Comparison of ENCODE assay signal across 8 mouse cellular contexts in genomic region chr10:75883232-75883552, GRCm38 (mm10). TPM values are rescaled to one million over a fixed set of nuclear protein-coding genes. Genes with fewer than 3 reads are reported as not detected.
DNase-seq lines count a peak whose midpoint lies in the region; ATAC-seq and TF ChIP-seq lines count a peak whose summit lies in the region.

No protein-coding gene starts in this region.

- H3K9me3 ChIP-seq in heart, embryonic 11.5 days (replicated peaks; ENCODE audit: control insufficient read depth, low read length), result no peaks in the 10 kb centered on the region
- H3K9me3 ChIP-seq in kidney, embryonic 16.5 days (ENCODE audit: low read length), result no peaks in the 10 kb centered on the region
- no peaks in the 10 kb centered on the region for H3K9me3 ChIP-seq in stomach, embryonic 16.5 days (replicated peaks; ENCODE audit: control insufficient read depth, low read length)

- no peak overlapping the region for H3K27ac ChIP-seq in bone marrow, adult 2 months (ENCODE audit: control insufficient read depth, insufficient read depth, low read depth, low read length, poor library complexity)
- no peak overlapping the region for H3K27ac ChIP-seq in heart, embryonic 11.5 days (ENCODE audit: low read depth, low read length)
- peak overlapping the region; percentile 64 for H3K27ac ChIP-seq in kidney, embryonic 16.5 days (ENCODE audit: low read length)
- peak overlapping the region; percentile 85 for H3K27ac ChIP-seq in liver, adult 2 months (replicated peaks; ENCODE audit: insufficient read depth, low read depth, low read length)
- H3K27ac ChIP-seq in stomach, embryonic 16.5 days (ENCODE audit: low read length), result no peak overlapping the region

- ATAC-seq in erythroblast, adult 5-6 weeks (replicated peaks; ENCODE audit: low FRiP score, poor library complexity, severe bottlenecking), result 0 out of 2 replicates have a peak, but pooled peaks have one; percentile 47
- ATAC-seq in heart, embryonic 11.5 days (replicated peaks; ENCODE audit: insufficient number of reproducible peaks, low FRiP score, low TSS enrichment), result no peak; the same call in 1 of the 2 replicates
- peak; percentile 79 for ATAC-seq in kidney, embryonic 16.5 days (ENCODE audit: low FRiP score, low TSS enrichment)
- peak; percentile 70 for ATAC-seq in stomach, embryonic 16.5 days (ENCODE audit: insufficient read depth, low FRiP score)

- WGBS in bone marrow, adult 2 months, result 2% methylated on average over 10 of the region's 10 CpGs
- WGBS in heart, embryonic 11.5 days (ENCODE audit: insufficient replicate concordance), result under 1% methylated on average over 10 of the region's 10 CpGs
- WGBS in kidney, embryonic 16.5 days, result 2% methylated on average over 10 of the region's 10 CpGs
- WGBS in liver, adult 2 months, result under 1% methylated on average over 10 of the region's 10 CpGs
- WGBS in stomach, embryonic 16.5 days, result under 1% methylated on average over 10 of the region's 10 CpGs

- H3K4me1 ChIP-seq in bone marrow, adult 2 months (ENCODE audit: control insufficient read depth, insufficient read depth, low read length), result no peaks in the 10 kb centered on the region
- no peaks in the 10 kb centered on the region for H3K4me1 ChIP-seq in heart, embryonic 11.5 days (ENCODE audit: control insufficient read depth, insufficient read depth, low read length)
- H3K4me1 ChIP-seq in kidney, embryonic 16.5 days (ENCODE audit: insufficient read depth, low read length), result peaks cover 11% of the 10 kb centered on the region; the same call in 1 of the 2 replicates
- H3K4me1 ChIP-seq in liver, adult 2 months (ENCODE audit: control insufficient read depth, insufficient read depth, low read length), result peaks cover 6% of the 10 kb centered on the region; the same call in 1 of the 2 replicates
- peaks cover 16% of the 10 kb centered on the region for H3K4me1 ChIP-seq in stomach, embryonic 16.5 days (ENCODE audit: control insufficient read depth, insufficient read depth, low read length)

- H3K79me2 ChIP-seq in liver, adult 2 months (ENCODE audit: control insufficient read depth, insufficient read depth, low read length), result no peaks in the 10 kb centered on the region

- no peaks in the 10 kb centered on the region for H3K27me3 ChIP-seq in heart, embryonic 11.5 days (ENCODE audit: control insufficient read depth, insufficient read depth, low read length)
- no peaks in the 10 kb centered on the region for H3K27me3 ChIP-seq in kidney, embryonic 16.5 days (ENCODE audit: insufficient read depth, low read length)
- H3K27me3 ChIP-seq in liver, adult 2 months (ENCODE audit: control insufficient read depth, insufficient read depth, low read length), result no peaks in the 10 kb centered on the region
- H3K27me3 ChIP-seq in stomach, embryonic 16.5 days (ENCODE audit: control insufficient read depth, insufficient read depth, low read length), result no peaks in the 10 kb centered on the region

- DNase-seq in 416B (ENCODE audit: low read depth), result peak; percentile 75
- peak; percentile 86 for DNase-seq in liver, adult 2 months (ENCODE audit: extremely low read depth, low read depth, low spot score)
- peak; percentile 49 to 74 for DNase-seq in natural killer cell, adult 2 months (ENCODE audit: low spot score in 2 of 2)

- peak; percentile 42; the same call in 1 of the 2 replicates for TF ChIP-seq CTCF in bone marrow, adult 2 months (IDR thresholded peaks at IDR 0.05; ENCODE audit: control insufficient read depth, insufficient read depth, low read length)
- TF ChIP-seq CTCF in liver, adult 2 months (IDR thresholded peaks at IDR 0.05; ENCODE audit: low read depth, low read length), result peak; percentile 75

- H3K36me3 ChIP-seq in heart, embryonic 11.5 days (ENCODE audit: control insufficient read depth, insufficient read depth, low read length), result no peaks in the 10 kb centered on the region
- H3K36me3 ChIP-seq in kidney, embryonic 16.5 days (ENCODE audit: insufficient read depth, low read length), result no peaks in the 10 kb centered on the region
- H3K36me3 ChIP-seq in liver, adult 2 months (ENCODE audit: control insufficient read depth, insufficient read depth, low read length), result no peaks in the 10 kb centered on the region
- H3K36me3 ChIP-seq in stomach, embryonic 16.5 days (ENCODE audit: control insufficient read depth, insufficient read depth, low read length), result no peaks in the 10 kb centered on the region

- peak overlapping the region; percentile 58; the same call in 1 of the 2 replicates for H3K9ac ChIP-seq in heart, embryonic 11.5 days (ENCODE audit: low read depth, low read length)
- peak overlapping the region; percentile 53; the same call in 1 of the 2 replicates for H3K9ac ChIP-seq in kidney, embryonic 16.5 days (replicated peaks; ENCODE audit: low read length)
- peak overlapping the region; percentile 76 for H3K9ac ChIP-seq in liver, adult 2 months (ENCODE audit: low read depth, low read length)
- H3K9ac ChIP-seq in stomach, embryonic 16.5 days (ENCODE audit: low read length), result 0 out of 2 replicates have a peak overlapping the region, but pooled peaks have one; percentile 8

- H3K4me3 ChIP-seq in bone marrow, adult 2 months (replicated peaks; ENCODE audit: control insufficient read depth, low read depth, low read length), result no peak overlapping the region
- H3K4me3 ChIP-seq in heart, embryonic 11.5 days (ENCODE audit: low read depth, low read length), result peak overlapping the region; percentile 15; the same call in 1 of the 2 replicates
- H3K4me3 ChIP-seq in kidney, embryonic 16.5 days (ENCODE audit: low read length), result peak overlapping the region; percentile 8; the same call in 1 of the 2 replicates
- peak overlapping the region; percentile 27 for H3K4me3 ChIP-seq in liver, adult 2 months (ENCODE audit: insufficient read depth, low read depth, low read length)
- H3K4me3 ChIP-seq in stomach, embryonic 16.5 days (replicated peaks; ENCODE audit: low read length), result peak overlapping the region; percentile 10; the same call in 1 of the 2 replicates

- peak overlapping the region; percentile 46 for H3K4me2 ChIP-seq in heart, embryonic 11.5 days
- peak overlapping the region; percentile 45 for H3K4me2 ChIP-seq in kidney, embryonic 16.5 days (replicated peaks; ENCODE audit: low read depth, low read length)
- peak overlapping the region; percentile 38 for H3K4me2 ChIP-seq in stomach, embryonic 16.5 days (ENCODE audit: low read depth, low read length)

- no peak for TF ChIP-seq POLR2A in bone marrow, adult 2 months (IDR thresholded peaks at IDR 0.05; ENCODE audit: borderline replicate concordance, control insufficient read depth, low read depth, low read length)
- TF ChIP-seq POLR2A in liver, adult 2 months (IDR thresholded peaks at IDR 0.05; ENCODE audit: extremely low read depth, insufficient read depth, low read length), result no peak

RNA-seq across cellular contexts. Expression of gene Derl3, which starts 10.0 kb away (rescaled TPM):
- polyA plus RNA-seq in bone marrow, adult 2 months (2011; ENCODE audit: insufficient read depth, insufficient read length, low replicate concordance, missing spikeins), result 1.2 and 2.5 TPM in 2 replicates
- total RNA-seq in erythroblast, adult 5-6 weeks (2015; ENCODE audit: low replicate concordance), result 1.7 TPM in 1 of 2 replicates, not detected in the other
- total RNA-seq in erythroblast, adult 5-6 weeks (2017; ENCODE audit: low replicate concordance), result not detected in 2 replicates
- 2.4 and 3.4 TPM in 2 replicates for polyA plus RNA-seq in heart, embryonic 11.5 days (2014; fragmentation: Nextera tagmentation; extraction: Ambion mirVana)
- polyA plus RNA-seq in kidney, embryonic 16.5 days (2015; fragmentation: Nextera tagmentation; extraction: Ambion mirVana), result 4.0 and 4.4 TPM in 2 replicates
- 2.1 and 6.4 TPM in 2 replicates for total RNA-seq in liver, adult 2 months (2014; rRNA removed)
- polyA plus RNA-seq in liver, adult 2 months (2012; rRNA removed), result 6.4 and 15.0 TPM in 2 replicates
- polyA plus RNA-seq in stomach, embryonic 16.5 days (2015; fragmentation: Nextera tagmentation; extraction: Ambion mirVana), result 9.6 and 11.9 TPM in 2 replicates

RNA-seq across cellular contexts. Expression of gene Mif, which starts 23.2 kb away (rescaled TPM):
- polyA plus RNA-seq in bone marrow, adult 2 months (2011; ENCODE audit: insufficient read depth, insufficient read length, low replicate concordance, missing spikeins), result 205 and 344 TPM in 2 replicates
- total RNA-seq in erythroblast, adult 5-6 weeks (2015; ENCODE audit: low replicate concordance), result 47.2 and 79.7 TPM in 2 replicates
- 48.1 and 65.8 TPM in 2 replicates for total RNA-seq in erythroblast, adult 5-6 weeks (2017; ENCODE audit: low replicate concordance)
- polyA plus RNA-seq in heart, embryonic 11.5 days (2014; fragmentation: Nextera tagmentation; extraction: Ambion mirVana), result 2,705 and 2,898 TPM in 2 replicates
- 2,002 and 2,111 TPM in 2 replicates for polyA plus RNA-seq in kidney, embryonic 16.5 days (2015; fragmentation: Nextera tagmentation; extraction: Ambion mirVana)
- 211 and 380 TPM in 2 replicates for total RNA-seq in liver, adult 2 months (2014; rRNA removed)
- 1,030 and 1,462 TPM in 2 replicates for polyA plus RNA-seq in liver, adult 2 months (2012; rRNA removed)
- 1,459 and 1,538 TPM in 2 replicates for polyA plus RNA-seq in stomach, embryonic 16.5 days (2015; fragmentation: Nextera tagmentation; extraction: Ambion mirVana)

RNA-seq across cellular contexts. Expression of gene Smarcb1, which starts 38.2 kb away (rescaled TPM):
- 22.7 and 33.8 TPM in 2 replicates for polyA plus RNA-seq in bone marrow, adult 2 months (2011; ENCODE audit: insufficient read depth, insufficient read length, low replicate concordance, missing spikeins)
- total RNA-seq in erythroblast, adult 5-6 weeks (2015; ENCODE audit: low replicate concordance), result 9.4 and 16.9 TPM in 2 replicates
- 15.7 and 16.7 TPM in 2 replicates for total RNA-seq in erythroblast, adult 5-6 weeks (2017; ENCODE audit: low replicate concordance)
- 131 and 139 TPM in 2 replicates for polyA plus RNA-seq in heart, embryonic 11.5 days (2014; fragmentation: Nextera tagmentation; extraction: Ambion mirVana)
- 239 and 250 TPM in 2 replicates for polyA plus RNA-seq in kidney, embryonic 16.5 days (2015; fragmentation: Nextera tagmentation; extraction: Ambion mirVana)
- total RNA-seq in liver, adult 2 months (2014; rRNA removed), result 10.9 and 13.6 TPM in 2 replicates
- 15.9 and 18.1 TPM in 2 replicates for polyA plus RNA-seq in liver, adult 2 months (2012; rRNA removed)
- 159 and 162 TPM in 2 replicates for polyA plus RNA-seq in stomach, embryonic 16.5 days (2015; fragmentation: Nextera tagmentation; extraction: Ambion mirVana)

RNA-seq across cellular contexts. Expression of gene Gstt2, which starts 46.0 kb away (rescaled TPM):
- polyA plus RNA-seq in bone marrow, adult 2 months (2011; ENCODE audit: insufficient read depth, insufficient read length, low replicate concordance, missing spikeins), result 18.1 and 28.1 TPM in 2 replicates
- 7.9 and 8.8 TPM in 2 replicates for total RNA-seq in erythroblast, adult 5-6 weeks (2015; ENCODE audit: low replicate concordance)
- total RNA-seq in erythroblast, adult 5-6 weeks (2017; ENCODE audit: low replicate concordance), result 2.4 and 11.0 TPM in 2 replicates
- polyA plus RNA-seq in heart, embryonic 11.5 days (2014; fragmentation: Nextera tagmentation; extraction: Ambion mirVana), result 8.7 and 8.8 TPM in 2 replicates
- 53.0 and 56.2 TPM in 2 replicates for polyA plus RNA-seq in kidney, embryonic 16.5 days (2015; fragmentation: Nextera tagmentation; extraction: Ambion mirVana)
- 253 and 308 TPM in 2 replicates for total RNA-seq in liver, adult 2 months (2014; rRNA removed)
- polyA plus RNA-seq in liver, adult 2 months (2012; rRNA removed), result 357 and 830 TPM in 2 replicates
- 64.8 and 76.9 TPM in 2 replicates for polyA plus RNA-seq in stomach, embryonic 16.5 days (2015; fragmentation: Nextera tagmentation; extraction: Ambion mirVana)

RNA-seq across cellular contexts. Expression of gene Chchd10, which starts 49.7 kb away (rescaled TPM):
- polyA plus RNA-seq in bone marrow, adult 2 months (2011; ENCODE audit: insufficient read depth, insufficient read length, low replicate concordance, missing spikeins), result 78.1 and 103 TPM in 2 replicates
- total RNA-seq in erythroblast, adult 5-6 weeks (2015; ENCODE audit: low replicate concordance), result 33.2 and 46.5 TPM in 2 replicates
- total RNA-seq in erythroblast, adult 5-6 weeks (2017; ENCODE audit: low replicate concordance), result 27.2 and 33.2 TPM in 2 replicates
- polyA plus RNA-seq in heart, embryonic 11.5 days (2014; fragmentation: Nextera tagmentation; extraction: Ambion mirVana), result 414 and 441 TPM in 2 replicates
- polyA plus RNA-seq in kidney, embryonic 16.5 days (2015; fragmentation: Nextera tagmentation; extraction: Ambion mirVana), result 198 and 237 TPM in 2 replicates
- 657 and 788 TPM in 2 replicates for total RNA-seq in liver, adult 2 months (2014; rRNA removed)
- 1,775 and 1,843 TPM in 2 replicates for polyA plus RNA-seq in liver, adult 2 months (2012; rRNA removed)
- polyA plus RNA-seq in stomach, embryonic 16.5 days (2015; fragmentation: Nextera tagmentation; extraction: Ambion mirVana), result 83.6 and 97.1 TPM in 2 replicates

Comparison
In these comparisons a context has a peak if more than half of its experiments do, and no peak if none do; other contexts are left out.
1. H3K27ac ChIP-seq: peak in kidney, embryonic 16.5 days (single experiment) and liver, adult 2 months (single experiment); none in bone marrow, adult 2 months (single experiment), heart, embryonic 11.5 days (single experiment) and stomach, embryonic 16.5 days (single experiment).
2. H3K9ac ChIP-seq: peak in every context shown above with its lines; median percentile 76 in liver, adult 2 months; 58 in heart, embryonic 11.5 days; 53 in kidney, embryonic 16.5 days; 8 in stomach, embryonic 16.5 days.
3. Peak in every context shown above with its lines, with median percentiles within 50 percentile points of each other: DNase-seq and H3K4me2 ChIP-seq.